Mouse (Mus musculus): ENCODE results near the gene Calcoco1. TPM values are rescaled to one million over a fixed set of nuclear protein-coding genes. Genes with fewer than 3 reads are reported as not detected.

Gene Calcoco1
- polyA plus RNA-seq, 1 experiment, result 117 TPM

GRCm38 (mm10) chr15:102732406-102732805, 10.4 kb upstream of the Calcoco1 start:
- Histone ChIP-seq H3K27me3 (ENCODE audit: control insufficient read depth, insufficient read depth, insufficient read length) (no peaks in the 10 kb centered on the region), H3K4me2 (ENCODE audit: low read depth) (no peak overlapping the region), H3K36me3 (ENCODE audit: control insufficient read depth, insufficient read depth) (no peaks in the 10 kb centered on the region), H3K79me2 (ENCODE audit: control insufficient read depth, insufficient read depth) (no peaks in the 10 kb centered on the region), H3ac (ENCODE audit: control insufficient read depth, insufficient read length) (no peak overlapping the region), H3K4me3 (no peak overlapping the region)
- TF ChIP-seq MYOG (IDR thresholded peaks at IDR 0.05; ENCODE audit: control insufficient read depth in 1 of 3, insufficient read depth in 1 of 3, insufficient read length in 2 of 3, low read depth in 2 of 3) (no peak), CEBPB (IDR thresholded peaks at IDR 0.05; ENCODE audit: insufficient read depth, poor library complexity, severe bottlenecking) (no peak), REST (IDR thresholded peaks at IDR 0.05; ENCODE audit: insufficient read depth, insufficient read length) (no peak), TCF3 (IDR thresholded peaks at IDR 0.05; ENCODE audit: insufficient read length, low read depth) (no peak), POLR2A (IDR thresholded peaks at IDR 0.05; ENCODE audit: insufficient read length, low read depth) (no peak), POLR2AphosphoS2 (IDR thresholded peaks at IDR 0.05; ENCODE audit: insufficient read length, low read depth) (no peak), MAX (IDR thresholded peaks at IDR 0.05; ENCODE audit: low read depth) (no peak), E2F4 (IDR thresholded peaks at IDR 0.05; ENCODE audit: insufficient read depth) (no peak), USF1 (IDR thresholded peaks at IDR 0.05; ENCODE audit: low read depth) (no peak), SRF (IDR thresholded peaks at IDR 0.05; ENCODE audit: control insufficient read depth, insufficient read length, low read depth) (no peak), MYOD1 (IDR thresholded peaks at IDR 0.05; ENCODE audit: control insufficient read depth in 1 of 3, insufficient read length in 2 of 3, low read depth in 2 of 3) (no peak), TCF12 (IDR thresholded peaks at IDR 0.05; ENCODE audit: insufficient read depth, poor library complexity, severe bottlenecking) (no peak)

- no peak for TF ChIP-seq USF1 (IDR thresholded peaks at IDR 0.05; ENCODE audit: low read depth)
- no peak for TF ChIP-seq MYOD1 (IDR thresholded peaks at IDR 0.05; ENCODE audit: control insufficient read depth in 1 of 3, insufficient read length in 2 of 3, low read depth in 2 of 3)
- TF ChIP-seq MYOG (IDR thresholded peaks at IDR 0.05; ENCODE audit: control insufficient read depth in 1 of 3, insufficient read depth in 1 of 3, insufficient read length in 2 of 3, low read depth in 2 of 3), result no peak
- Histone ChIP-seq H3K79me2 (ENCODE audit: control insufficient read depth, insufficient read depth) (no peaks in the 10 kb centered on the region), H3ac (ENCODE audit: control insufficient read depth, insufficient read length) (no peak overlapping the region), H3K36me3 (ENCODE audit: control insufficient read depth, insufficient read depth) (no peaks in the 10 kb centered on the region), H3K4me3 (no peak overlapping the region), H3K4me2 (ENCODE audit: low read depth) (no peak overlapping the region), H3K27me3 (ENCODE audit: control insufficient read depth, insufficient read depth, insufficient read length) (no peaks in the 10 kb centered on the region)
Observed at GRCm38 (mm10) chr15:102727951-102728350, 6.0 kb upstream of the Calcoco1 start.

- Histone ChIP-seq H3K27me3 (ENCODE audit: control insufficient read depth, insufficient read depth, insufficient read length) (no peaks in the 10 kb centered on the region), H3K4me3 (no peak overlapping the region), H3K79me2 (ENCODE audit: control insufficient read depth, insufficient read depth) (no peaks in the 10 kb centered on the region), H3K36me3 (ENCODE audit: control insufficient read depth, insufficient read depth) (no peaks in the 10 kb centered on the region), H3K4me2 (ENCODE audit: low read depth) (peak overlapping the region; percentile 95), H3ac (ENCODE audit: control insufficient read depth, insufficient read length) (no peak overlapping the region)
- no peak for TF ChIP-seq TCF3 (IDR thresholded peaks at IDR 0.05; ENCODE audit: insufficient read length, low read depth)
- peak; percentile 86 for TF ChIP-seq USF1 (IDR thresholded peaks at IDR 0.05; ENCODE audit: low read depth)
Observed at GRCm38 (mm10) chr15:102723358-102724135, 1.6 kb upstream of the Calcoco1 start.

GRCm38 (mm10) chr15:102722500-102722931, 538 bp upstream of the Calcoco1 start:
- Histone ChIP-seq H3K36me3 (ENCODE audit: control insufficient read depth, insufficient read depth) (no peaks in the 10 kb centered on the region), H3ac (ENCODE audit: control insufficient read depth, insufficient read length) (no peak overlapping the region), H3K4me2 (ENCODE audit: low read depth) (peak overlapping the region; percentile 95), H3K79me2 (ENCODE audit: control insufficient read depth, insufficient read depth) (no peaks in the 10 kb centered on the region), H3K27me3 (ENCODE audit: control insufficient read depth, insufficient read depth, insufficient read length) (no peaks in the 10 kb centered on the region), H3K4me3 (peak overlapping the region; percentile 72)
- TF ChIP-seq MYOG (IDR thresholded peaks at IDR 0.05; ENCODE audit: control insufficient read depth in 1 of 3, insufficient read depth in 1 of 3, insufficient read length in 2 of 3, low read depth in 2 of 3) (peak in 1 of 3 experiments; percentile 9), TCF12 (IDR thresholded peaks at IDR 0.05; ENCODE audit: insufficient read depth, poor library complexity, severe bottlenecking) (no peak)

GRCm38 (mm10) chr15:102721016-102721898, 721 bp downstream of the Calcoco1 start:
- Histone ChIP-seq H3K36me3 (ENCODE audit: control insufficient read depth, insufficient read depth) (no peaks in the 10 kb centered on the region), H3K27me3 (ENCODE audit: control insufficient read depth, insufficient read depth, insufficient read length) (no peaks in the 10 kb centered on the region), H3ac (ENCODE audit: control insufficient read depth, insufficient read length) (no peak overlapping the region), H3K4me2 (ENCODE audit: low read depth) (peak overlapping the region; percentile 98), H3K4me3 (peak overlapping the region; percentile 72), H3K79me2 (ENCODE audit: control insufficient read depth, insufficient read depth) (no peaks in the 10 kb centered on the region)
- no peak for TF ChIP-seq POLR2AphosphoS2 (IDR thresholded peaks at IDR 0.05; ENCODE audit: insufficient read length, low read depth)
- TF ChIP-seq POLR2A (IDR thresholded peaks at IDR 0.05; ENCODE audit: insufficient read length, low read depth), result no peak
- TF ChIP-seq MAX (IDR thresholded peaks at IDR 0.05; ENCODE audit: low read depth), result no peak
- no peak for TF ChIP-seq TCF12 (IDR thresholded peaks at IDR 0.05; ENCODE audit: insufficient read depth, poor library complexity, severe bottlenecking)
- TF ChIP-seq TCF3 (IDR thresholded peaks at IDR 0.05; ENCODE audit: insufficient read length, low read depth), result no peak
- no peak for TF ChIP-seq REST (IDR thresholded peaks at IDR 0.05; ENCODE audit: insufficient read depth, insufficient read length)
- TF ChIP-seq SRF (IDR thresholded peaks at IDR 0.05; ENCODE audit: control insufficient read depth, insufficient read length, low read depth), result no peak
- TF ChIP-seq E2F4 (IDR thresholded peaks at IDR 0.05; ENCODE audit: insufficient read depth), result no peak
- peak in 2 of 3 experiments; percentile 10 to 58 for TF ChIP-seq MYOG (IDR thresholded peaks at IDR 0.05; ENCODE audit: control insufficient read depth in 1 of 3, insufficient read depth in 1 of 3, insufficient read length in 2 of 3, low read depth in 2 of 3)
- TF ChIP-seq USF1 (IDR thresholded peaks at IDR 0.05; ENCODE audit: low read depth), result peak; percentile 56
- TF ChIP-seq MYOD1 (IDR thresholded peaks at IDR 0.05; ENCODE audit: control insufficient read depth in 1 of 3, insufficient read length in 2 of 3, low read depth in 2 of 3), result peak; percentile 75 to 85 (median 80)
- TF ChIP-seq CEBPB (IDR thresholded peaks at IDR 0.05; ENCODE audit: insufficient read depth, poor library complexity, severe bottlenecking), result no peak
